Mouse (Mus musculus) forebrain, postnatal 0 days (tissue): ENCODE results near the gene Cdh20. TPM values are rescaled to one million over a fixed set of nuclear protein-coding genes. Genes with fewer than 3 reads are reported as not detected.

Experiments
- ATAC-seq: fragments of 200-750 bp; cut with Nextera tagmentation; 2 replicates; pipeline ENCODE4 v1.8.0; 2017; ENCODE audit warnings: mild to moderate bottlenecking, moderate library complexity
- DNase-seq: peaks from one replicate; pipeline ENCODE4 v3.0.0-alpha.2; 2015
- H3K27ac ChIP-seq: fragments of 300-500 bp; sonication (generic); 2 replicates; pipeline ENCODE4 v1.5.1; 2014; ENCODE audit warnings: low read depth, mild to moderate bottlenecking, antibody characterized with exemption, low read length, moderate library complexity, mixed read lengths
- H3K27me3 ChIP-seq: fragments of 300-500 bp; sonication (generic); 2 replicates; pipeline ENCODE4 v1.6.1; 2014; ENCODE audit warnings: mild to moderate bottlenecking, low read length, mixed read lengths; ENCODE audit not compliant: insufficient read depth
- H3K36me3 ChIP-seq: fragments of 300-500 bp; sonication (generic); 2 replicates; pipeline ENCODE4 v1.6.1; 2014; ENCODE audit warnings: mild to moderate bottlenecking, moderate library complexity; ENCODE audit not compliant: insufficient read depth
- H3K4me1 ChIP-seq: fragments of 300-500 bp; sonication (generic); 2 replicates; pipeline ENCODE4 v1.6.1; 2014; ENCODE audit warnings: antibody characterized with exemption; ENCODE audit not compliant: insufficient read depth
- H3K4me2 ChIP-seq: fragments of 300-500 bp; sonication (generic); 2 replicates; pipeline ENCODE4 v1.6.1; 2014; ENCODE audit warnings: low read depth, mild to moderate bottlenecking, moderate library complexity
- H3K4me3 ChIP-seq: fragments of 300-500 bp; sonication (generic); 2 replicates; pipeline ENCODE4 v1.5.1; 2014; ENCODE audit warnings: low read depth, low read length, mixed read lengths
- H3K9ac ChIP-seq: fragments of 300-500 bp; sonication (generic); 2 replicates; pipeline ENCODE4 v1.6.1; 2014; ENCODE audit warnings: mild to moderate bottlenecking
- H3K9me3 ChIP-seq: fragments of 300-500 bp; sonication (generic); 2 replicates; pipeline ENCODE4 v1.6.1; 2016; ENCODE audit warnings: low read length
- CTCF ChIP-seq: sonication (generic); IDR thresholded peaks from 2 replicates; pipeline ENCODE4 v1.5.1; 2016; ENCODE audit warnings: antibody characterized with exemption, control low read depth, low read depth
- WGBS: fragments of 180-500 bp; shearing (Covaris S2); extraction: QIAGEN DNeasy Blood & Tissue Kit; methylation state at CpG from one replicate; pipeline ENCODE4 v1.1.7; 2014; 5-methylcytosine and 5-hydroxymethylcytosine counted together
- polyA plus RNA-seq: library from polyadenylated mRNA; unstranded; fragments of >200 nt; fragmentation: Nextera tagmentation; extraction: Ambion mirVana; gene quantifications from 2 replicates; pipeline ENCODE4 v1.2.1, GENCODE M21; 2015
- total RNA-seq: library from RNA; depleted of rRNA; stranded (reverse); fragments of >200 nt; gene quantifications from 2 replicates; pipeline ENCODE4 v1.2.3, GENCODE M21; 2014

Gene Cdh20
- total and polyA plus RNA-seq, 2 experiments from 2014 or later: 2.0 to 6.4 TPM

GRCm38 (mm10) chr1:105002179-105002578 is 233.8 kb downstream of the Cdh20 start:
- Histone ChIP-seq H3K27ac (no peak overlapping the region), H3K27me3 (no peaks in the 10 kb centered on the region), H3K4me2 (no peak overlapping the region), H3K4me3 (no peak overlapping the region), H3K9ac (no peak overlapping the region), H3K36me3 (no peaks in the 10 kb centered on the region), H3K4me1 (no peaks in the 10 kb centered on the region), H3K9me3 (no peaks in the 10 kb centered on the region)
- no peak for DNase-seq
- WGBS: 58% methylated on average over 1 of the region's 1 CpGs
- peak; percentile 27; the same call in 1 of the 2 replicates for ATAC-seq
- TF ChIP-seq CTCF: no peak

- H3K9ac ChIP-seq: no peak overlapping the region
- WGBS: 83% methylated on average over 1 of the region's 1 CpGs
- H3K9me3 ChIP-seq: no peaks in the 10 kb centered on the region
- no peak overlapping the region for H3K4me3 ChIP-seq
- ATAC-seq: no peak
- DNase-seq: no peak
- H3K4me2 ChIP-seq: no peak overlapping the region
- no peak overlapping the region for H3K27ac ChIP-seq
- no peaks in the 10 kb centered on the region for H3K27me3 ChIP-seq
- H3K4me1 ChIP-seq: no peaks in the 10 kb centered on the region
- TF ChIP-seq CTCF: no peak
- H3K36me3 ChIP-seq: no peaks in the 10 kb centered on the region
Measured at GRCm38 (mm10) chr1:105003786-105004185, 235.5 kb downstream of the Cdh20 start.

GRCm38 (mm10) chr1:105012616-105013015 is 244.3 kb downstream of the Cdh20 start:
- Histone ChIP-seq H3K27ac (no peak overlapping the region), H3K36me3 (no peaks in the 10 kb centered on the region), H3K4me1 (no peaks in the 10 kb centered on the region), H3K4me2 (no peak overlapping the region), H3K9me3 (no peaks in the 10 kb centered on the region), H3K4me3 (no peak overlapping the region), H3K27me3 (no peaks in the 10 kb centered on the region), H3K9ac (no peak overlapping the region)
- 4% methylated on average over 2 of the region's 2 CpGs for WGBS
- ATAC-seq (no peak), DNase-seq (no peak)
- no peak for TF ChIP-seq CTCF

GRCm38 (mm10) chr1:105013291-105013690 is 245.0 kb downstream of the Cdh20 start:
- Histone ChIP-seq H3K27ac (no peak overlapping the region), H3K9ac (no peak overlapping the region), H3K9me3 (no peaks in the 10 kb centered on the region), H3K36me3 (no peaks in the 10 kb centered on the region), H3K4me3 (no peak overlapping the region), H3K4me2 (no peak overlapping the region), H3K27me3 (no peaks in the 10 kb centered on the region), H3K4me1 (no peaks in the 10 kb centered on the region)
- 56% methylated on average over 1 of the region's 1 CpGs for WGBS
- ATAC-seq (no peak), DNase-seq (no peak)
- TF ChIP-seq CTCF: no peak

DNA sequence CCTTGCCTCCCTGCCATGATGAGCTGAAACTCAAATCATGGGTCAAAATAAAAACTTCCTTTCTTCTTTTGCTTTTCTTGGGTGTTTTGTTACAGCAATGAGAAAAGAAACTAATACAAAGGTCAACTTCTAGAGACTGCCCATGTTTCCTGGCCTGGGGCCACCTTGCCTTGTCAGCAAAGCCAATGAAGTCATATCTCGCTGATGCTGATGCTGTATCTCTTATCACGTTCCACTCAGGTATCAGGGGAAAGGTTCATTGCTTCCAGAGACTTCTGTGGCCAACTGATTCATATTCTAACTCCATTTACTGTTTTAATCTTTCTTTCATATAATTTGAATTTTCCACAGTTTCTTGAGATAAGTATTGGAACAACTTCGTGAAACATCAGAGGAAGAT is 273.3 kb downstream of the Cdh20 start:
- no peak overlapping the region for H3K4me2 ChIP-seq
- ATAC-seq: no peak
- H3K4me1 ChIP-seq: no peaks in the 10 kb centered on the region
- no peak overlapping the region for H3K4me3 ChIP-seq
- no peak overlapping the region for H3K9ac ChIP-seq
- H3K9me3 ChIP-seq: no peaks in the 10 kb centered on the region
- no peak overlapping the region for H3K27ac ChIP-seq
- whole genome bisulfite sequencing: 90% methylated on average over 3 of the region's 3 CpGs
- no peaks in the 10 kb centered on the region for H3K36me3 ChIP-seq
- no peaks in the 10 kb centered on the region for H3K27me3 ChIP-seq
- no peak for DNase-seq
- no peak for TF ChIP-seq CTCF
